Mouse (Mus musculus) ES-E14 (cell line): ENCODE measurements around the gene Gsto2. TPM values are rescaled to one million over a fixed set of nuclear protein-coding genes. Genes with fewer than 3 reads are reported as not detected.

Experiments used
- DNase-seq: peaks from one replicate; pipeline ENCODE4 v3.0.0-alpha.2; 2013; ENCODE audit warnings: low read depth, low spot score
- H3K27ac ChIP-seq: 2 replicates; pipeline ENCODE4 v1.5.1; 2012; ENCODE audit warnings: low read depth, mild to moderate bottlenecking, low read length, moderate library complexity, mixed read lengths; ENCODE audit not compliant: poor library complexity, insufficient read depth, severe bottlenecking
- H3K36me3 ChIP-seq: 2 replicates; pipeline ENCODE4 v1.6.1; 2012; ENCODE audit warnings: mild to moderate bottlenecking, low read length, moderate library complexity, mixed read lengths; ENCODE audit not compliant: control insufficient read depth, poor library complexity, insufficient read depth, severe bottlenecking
- H3K4me1 ChIP-seq, 2 experiments: fragments of 150-350 bp in 1 of 2; sonication (generic) in 1 of 2; 2 replicates each; pipeline ENCODE4 v1.6.1; 2012; ENCODE audit warnings: low read length in 2 of 2, mild to moderate bottlenecking in 1 of 2, mixed read lengths in 1 of 2; ENCODE audit not compliant: control insufficient read depth in 2 of 2, insufficient read depth in 2 of 2, poor library complexity in 1 of 2
- H3K4me3 ChIP-seq, 2 experiments: fragments of 150-350 bp in 1 of 2; sonication (generic) in 1 of 2; 2 replicates each; pipeline ENCODE4 v1.5.1; 2012; ENCODE audit warnings: low read length in 2 of 2, low read depth in 1 of 2, mild to moderate bottlenecking in 1 of 2, mixed read lengths in 1 of 2; ENCODE audit not compliant: insufficient read depth in 1 of 2, poor library complexity in 1 of 2, severe bottlenecking in 1 of 2
- H3K9ac ChIP-seq: 2 replicates; pipeline ENCODE4 v1.6.1; 2012; ENCODE audit warnings: low read depth, mild to moderate bottlenecking, low read length, mixed read lengths; ENCODE audit not compliant: poor library complexity, insufficient read depth, severe bottlenecking
- H3K9me3 ChIP-seq: fragments of 150-350 bp; sonication (generic); 2 replicates; pipeline ENCODE4 v1.6.1; 2012; ENCODE audit warnings: low read depth, mild to moderate bottlenecking, low read length; ENCODE audit not compliant: control insufficient read depth, insufficient read depth
- CHD2 ChIP-seq: IDR thresholded peaks from 2 replicates; pipeline ENCODE4 v1.6.1; 2014; ENCODE audit warnings: mild to moderate bottlenecking, low read depth, low read length, inconsistent platforms
- HCFC1 ChIP-seq: IDR thresholded peaks from 2 replicates; pipeline ENCODE4 v1.6.1; 2012; ENCODE audit warnings: low read length, inconsistent platforms, borderline replicate concordance; ENCODE audit not compliant: insufficient read depth
- MAFK ChIP-seq: IDR thresholded peaks from 2 replicates; pipeline ENCODE4 v1.6.1; 2014; ENCODE audit warnings: mild to moderate bottlenecking, low read depth, low read length, inconsistent platforms; ENCODE audit not compliant: insufficient read depth
- ZC3H11A ChIP-seq: IDR thresholded peaks from 2 replicates; pipeline ENCODE4 v1.6.1; 2012; ENCODE audit warnings: low read depth, mild to moderate bottlenecking, inconsistent platforms, low read length, borderline replicate concordance
- ZNF384 ChIP-seq: IDR thresholded peaks from 2 replicates; pipeline ENCODE4 v1.6.1; 2012; ENCODE audit warnings: low read depth, low read length, inconsistent platforms
- in situ Hi-C, 2 experiments: fragments of 600-800 bp; cut with MboI; formaldehyde crosslinking; loops; one replicate each; pipeline ENCODE4 v1.15.1; 2025; ENCODE audit warnings: low sequenced_read_pairs in 2 of 2, inconsistent platforms in 1 of 2; ENCODE audit not compliant: unreplicated experiment in 2 of 2
- total RNA-seq: library from RNA; depleted of rRNA; stranded (reverse); fragments of 300-350 nt; gene quantifications from 2 replicates; pipeline ENCODE4 v1.2.3, GENCODE M21; 2012

Gsto2 gene
- total RNA-seq, 1 experiment, result 0.71 TPM

DNA sequence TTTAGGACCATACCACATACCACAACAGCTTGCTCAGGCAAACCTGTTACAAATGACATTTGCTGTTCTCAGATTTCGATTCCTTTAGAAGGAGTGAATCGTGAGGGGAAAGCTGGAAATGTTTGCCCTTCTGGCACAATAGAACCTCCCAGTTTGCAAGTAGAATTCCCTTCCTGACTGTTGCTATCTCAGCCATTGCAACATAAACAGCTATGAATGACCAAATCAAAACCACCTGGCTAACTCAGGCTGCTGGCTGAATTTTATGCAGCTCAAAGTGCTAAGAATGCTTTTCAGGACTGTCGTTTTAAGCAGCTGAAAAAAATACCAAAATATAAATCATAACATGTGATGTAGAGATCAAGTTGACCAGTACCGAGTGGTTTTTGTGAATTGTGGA is 3.6 kb downstream of the Gsto2 start:
- H3K4me1 ChIP-seq, result peaks cover 0 to 2% of the 10 kb centered on the region in 2 experiments; a peak in 1 of 4 replicates
- in situ Hi-C loops, result no loop called here
- H3K27ac ChIP-seq, result no peak overlapping the region
- H3K9me3 ChIP-seq, result no peaks in the 10 kb centered on the region
- no peaks in the 10 kb centered on the region; the same call in 1 of the 2 replicates for H3K36me3 ChIP-seq
- no peak overlapping the region for H3K9ac ChIP-seq
- DNase-seq, result no peak
- TF ChIP-seq CHD2 (no peak), ZNF384 (no peak), HCFC1 (no peak), ZC3H11A (no peak), MAFK (no peak)
- no peak overlapping the region for H3K4me3 ChIP-seq

DNA sequence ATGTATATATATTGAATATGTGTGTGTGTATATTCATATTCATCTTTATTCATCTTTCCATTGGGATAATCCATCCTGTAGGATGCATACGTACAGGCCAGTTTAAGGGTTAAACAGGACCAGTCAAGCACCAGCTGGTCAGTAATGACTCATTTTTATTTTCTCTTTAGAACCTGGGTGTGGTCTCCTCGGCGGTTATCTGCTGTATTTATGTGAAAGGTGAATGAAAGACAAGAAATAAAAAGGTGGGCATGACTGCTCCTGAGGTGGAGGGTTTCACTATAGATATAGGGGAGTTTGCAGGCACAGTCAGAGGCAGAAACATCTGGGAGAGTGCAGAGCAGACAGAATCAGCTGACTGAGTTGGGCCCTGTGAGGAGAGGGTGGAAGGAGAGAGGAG is 4.2 kb downstream of the Gsto2 start:
- Histone ChIP-seq H3K4me1 (peaks cover 0 to 2% of the 10 kb centered on the region in 2 experiments; a peak in 1 of 4 replicates), H3K4me3 (no peak overlapping the region), H3K9me3 (no peaks in the 10 kb centered on the region), H3K27ac (no peak overlapping the region), H3K36me3 (no peaks in the 10 kb centered on the region), H3K9ac (no peak overlapping the region)
- in situ Hi-C loops, result no loop called here
- TF ChIP-seq HCFC1 (no peak), ZC3H11A (no peak), CHD2 (no peak), ZNF384 (no peak), MAFK (no peak)
- no peak for DNase-seq

DNA sequence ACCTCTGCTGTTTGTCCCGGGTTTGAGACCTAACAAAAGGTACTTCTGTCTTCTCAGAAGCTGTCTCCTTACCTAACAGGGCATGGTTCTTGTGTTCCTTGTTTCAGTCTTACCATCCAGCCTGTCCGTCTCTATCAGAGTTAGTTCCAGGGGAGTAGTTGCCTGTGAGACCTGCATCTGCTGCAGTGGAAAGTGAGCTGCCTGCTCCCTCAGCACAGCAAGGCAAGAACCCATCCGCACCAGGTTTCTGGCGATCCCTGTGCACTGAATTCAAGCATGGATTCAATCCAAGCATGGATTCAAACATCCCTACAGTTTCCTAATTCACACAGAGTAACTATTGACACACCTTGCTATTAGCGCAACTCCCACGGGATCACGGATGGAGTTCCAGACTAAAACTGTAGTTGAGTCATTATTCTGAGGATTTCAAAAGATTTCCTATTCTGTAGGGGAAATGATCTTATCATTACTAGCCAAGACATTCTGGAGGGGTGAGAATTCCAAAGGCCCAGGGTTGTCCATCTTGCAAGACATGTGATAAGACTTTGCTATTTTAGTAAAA is 4.8 kb downstream of the Gsto2 start:
- no peak overlapping the region for H3K27ac ChIP-seq
- no peak overlapping the region for H3K4me3 ChIP-seq
- H3K36me3 ChIP-seq, result no peaks in the 10 kb centered on the region
- TF ChIP-seq ZNF384 (no peak), ZC3H11A (no peak), HCFC1 (no peak), MAFK (no peak)
- no peaks in the 10 kb centered on the region for H3K9me3 ChIP-seq
- in situ Hi-C loops, result no loop called here
- H3K4me1 ChIP-seq, result peaks cover 0 to 2% of the 10 kb centered on the region in 2 experiments; a peak in 1 of 4 replicates
- no peak overlapping the region for H3K9ac ChIP-seq
- DNase-seq, result no peak

DNA sequence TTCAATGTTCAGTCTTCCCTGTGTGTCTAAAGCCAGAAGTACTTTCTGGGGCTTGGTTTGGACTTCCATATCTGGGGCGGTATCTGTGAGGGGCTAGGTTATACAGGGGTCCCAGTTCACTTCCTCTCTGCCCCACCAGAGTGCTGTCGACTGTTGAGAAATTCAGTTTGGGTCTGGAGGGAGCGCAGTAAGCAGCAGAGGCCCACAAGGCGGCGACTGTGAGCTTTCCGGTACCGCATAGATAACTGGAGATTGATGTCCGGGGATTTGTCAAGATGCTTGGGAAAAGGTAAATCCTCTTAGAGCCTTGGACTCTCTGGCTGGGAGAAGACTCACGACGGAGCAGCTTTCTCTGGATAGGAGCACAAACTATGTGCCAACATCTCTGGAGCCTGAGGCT is 6.2 kb downstream of the Gsto2 start:
- in situ Hi-C loops, result no loop called here
- Histone ChIP-seq H3K27ac (no peak overlapping the region), H3K9me3 (no peaks in the 10 kb centered on the region), H3K36me3 (no peaks in the 10 kb centered on the region), H3K4me3 (no peak overlapping the region), H3K9ac (no peak overlapping the region), H3K4me1 (peaks cover 0 to 2% of the 10 kb centered on the region in 2 experiments; a peak in 1 of 4 replicates)
- TF ChIP-seq ZNF384 (no peak), ZC3H11A (no peak), CHD2 (no peak), HCFC1 (no peak), MAFK (no peak)
- DNase-seq, result no peak

DNA sequence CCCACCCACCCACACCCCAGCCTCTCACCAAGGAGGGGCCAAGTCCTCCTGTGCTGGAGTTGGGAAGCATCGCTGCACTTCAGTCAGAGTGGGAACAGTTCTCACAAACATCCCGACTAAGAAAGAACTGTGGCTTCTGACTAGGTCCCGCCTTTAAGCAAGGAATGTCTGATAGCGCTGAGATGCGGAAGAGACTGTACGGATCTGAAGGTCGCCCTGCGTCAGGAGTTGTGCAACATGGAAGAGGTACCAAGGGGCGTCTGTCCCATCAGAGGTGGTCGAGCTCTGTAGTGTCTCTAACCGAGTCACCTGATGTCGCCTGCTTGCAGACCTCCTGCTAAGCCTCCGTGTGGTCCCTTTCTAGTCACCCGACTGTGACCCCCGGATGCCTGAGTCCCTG is 10.9 kb downstream of the Gsto2 start:
- Histone ChIP-seq H3K9me3 (no peaks in the 10 kb centered on the region), H3K9ac (no peak overlapping the region), H3K4me1 (peaks cover 0 to 2% of the 10 kb centered on the region in 2 experiments; a peak in 1 of 4 replicates), H3K27ac (no peak overlapping the region), H3K36me3 (no peaks in the 10 kb centered on the region), H3K4me3 (no peak overlapping the region)
- no peak for DNase-seq
- in situ Hi-C loops, result no loop called here
- no peak for TF ChIP-seq ZNF384
- TF ChIP-seq MAFK, result no peak
- TF ChIP-seq ZC3H11A, result no peak
- TF ChIP-seq CHD2, result no peak
- no peak for TF ChIP-seq HCFC1
